Mouse (Mus musculus): ENCODE results near the gene Bclaf1.

The Bclaf1 gene

DNA sequence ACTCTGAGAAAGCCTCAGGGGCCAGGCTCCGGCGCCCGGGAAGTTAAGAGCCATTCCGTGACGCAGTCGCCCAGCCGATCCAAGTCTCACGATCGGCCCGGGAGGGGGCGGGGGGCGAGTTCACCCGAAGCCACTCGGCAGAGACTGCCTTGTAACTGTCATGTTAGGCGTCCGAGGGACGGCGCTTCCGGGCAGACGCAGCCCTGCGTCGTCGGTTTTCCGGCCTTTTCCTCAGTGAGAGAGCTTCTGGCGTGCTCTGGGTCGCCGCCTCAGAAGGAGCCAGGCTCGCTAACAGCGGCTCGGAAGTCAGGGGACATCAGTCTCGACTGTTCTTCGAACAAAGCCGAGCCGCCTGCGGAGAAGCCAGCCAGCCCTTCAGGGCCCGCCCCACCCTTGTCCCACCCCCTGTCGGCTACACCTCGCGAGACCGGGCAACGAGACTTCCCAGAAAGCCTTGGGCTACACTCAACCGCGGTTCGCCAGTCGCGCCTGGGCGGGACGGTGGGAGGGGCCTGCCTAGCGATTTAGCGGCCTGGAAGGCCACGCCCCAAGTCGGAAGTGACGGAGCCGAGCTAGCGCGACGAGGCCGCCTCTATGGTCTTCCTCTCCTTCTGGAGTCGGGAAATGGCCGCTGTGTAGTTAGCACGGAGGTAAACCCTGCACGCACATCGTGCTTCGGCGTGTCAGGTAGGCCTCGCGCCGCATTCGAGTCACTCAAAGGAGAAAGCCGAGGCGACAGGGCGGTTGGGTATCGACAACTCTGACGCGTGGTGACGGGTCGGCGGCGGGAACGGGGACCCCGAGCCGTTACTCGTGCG is at the start of gene Bclaf1:
TSS of gene Bclaf1 (plus strand) at position 552 of the 818 bp plus-strand sequence.
- peak; percentile 99 for DNase-seq (ENCODE audit: low spot score in 2 of 2)

DNA sequence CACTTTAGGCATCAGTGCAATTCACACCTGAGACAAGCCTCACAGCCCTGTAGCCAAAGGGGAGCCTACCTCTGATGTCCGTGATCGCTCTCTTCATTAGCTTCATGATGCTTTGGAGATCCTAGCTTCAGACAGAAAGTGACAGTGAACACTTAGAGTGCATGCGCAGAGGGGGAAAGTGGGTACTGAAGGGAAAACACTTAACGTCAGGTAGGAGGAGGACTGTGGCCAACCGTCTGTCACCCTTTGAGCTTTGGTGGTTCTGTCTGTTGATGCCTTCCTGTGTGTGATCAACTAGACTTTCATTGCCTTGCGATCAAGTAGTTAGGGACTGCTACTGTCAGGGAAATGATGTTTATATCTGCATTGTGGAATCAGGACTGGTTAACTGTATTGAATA is 49.4 kb upstream of the Bclaf1 start:
- DNase-seq (ENCODE audit: low spot score in 2 of 2), result no peak

DNA sequence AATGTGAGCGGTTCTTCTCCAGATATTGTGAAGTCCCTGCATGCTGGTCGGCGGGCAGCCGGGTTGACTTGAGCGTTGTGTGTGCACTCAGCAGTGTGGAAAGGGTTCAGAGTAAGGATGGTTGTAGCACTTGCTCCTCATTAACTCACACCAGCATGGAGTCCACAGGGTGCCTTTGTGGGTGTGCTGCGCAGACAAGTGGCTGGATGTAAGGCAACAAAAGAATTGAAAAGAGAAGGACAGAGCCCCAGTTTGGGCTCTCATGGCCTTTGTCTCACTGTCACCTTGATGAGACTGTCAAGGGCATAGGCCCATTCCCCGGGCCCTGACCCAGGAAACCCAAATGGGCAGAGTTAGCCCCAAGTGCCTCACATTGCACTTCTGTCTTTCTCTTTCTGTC is 47.8 kb upstream of the Bclaf1 start:
- DNase-seq (ENCODE audit: low spot score in 2 of 2), result no peak

DNA sequence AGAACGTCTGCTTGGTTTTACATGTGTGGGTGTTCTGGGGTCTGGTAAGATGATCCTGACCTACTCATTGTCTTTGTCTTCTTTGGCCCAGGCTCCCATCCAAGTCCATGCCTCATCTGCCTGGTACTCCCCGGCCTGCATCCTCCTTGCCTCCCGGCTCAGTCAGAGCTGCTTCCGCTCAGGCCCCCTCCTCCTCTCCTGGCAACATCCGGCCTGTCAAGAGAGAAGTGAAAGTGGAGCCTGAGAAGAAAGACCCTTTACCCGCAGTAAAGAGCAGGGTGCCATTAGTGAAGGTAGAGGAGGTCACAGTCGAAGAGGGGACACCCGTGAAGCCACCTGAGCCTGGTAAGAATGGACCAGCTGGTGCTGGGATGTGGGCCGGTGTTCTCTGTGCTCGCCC is 45.2 kb upstream of the Bclaf1 start:
- DNase-seq (ENCODE audit: low spot score in 2 of 2), result no peak

DNA sequence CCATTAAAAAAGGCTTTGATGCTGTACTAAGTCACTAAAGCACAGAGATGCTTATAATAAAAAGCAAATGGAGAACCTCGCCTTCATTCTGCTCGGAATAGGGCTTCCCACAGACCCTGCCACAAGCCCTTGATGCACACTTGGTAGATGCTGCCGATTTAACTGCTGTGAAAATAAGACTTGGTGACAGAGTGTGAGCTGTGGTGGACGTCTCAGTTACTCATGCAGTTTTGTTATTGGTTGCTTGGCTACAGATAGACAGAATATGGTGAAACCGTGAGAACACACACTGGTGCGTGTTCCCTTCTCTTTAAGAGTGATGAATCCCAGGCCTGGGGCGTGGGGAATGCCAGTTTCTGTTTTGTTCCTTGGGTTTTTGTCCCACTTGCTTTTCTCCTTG is 43.3 kb upstream of the Bclaf1 start:
- no peak for DNase-seq (ENCODE audit: low spot score in 2 of 2)

DNA sequence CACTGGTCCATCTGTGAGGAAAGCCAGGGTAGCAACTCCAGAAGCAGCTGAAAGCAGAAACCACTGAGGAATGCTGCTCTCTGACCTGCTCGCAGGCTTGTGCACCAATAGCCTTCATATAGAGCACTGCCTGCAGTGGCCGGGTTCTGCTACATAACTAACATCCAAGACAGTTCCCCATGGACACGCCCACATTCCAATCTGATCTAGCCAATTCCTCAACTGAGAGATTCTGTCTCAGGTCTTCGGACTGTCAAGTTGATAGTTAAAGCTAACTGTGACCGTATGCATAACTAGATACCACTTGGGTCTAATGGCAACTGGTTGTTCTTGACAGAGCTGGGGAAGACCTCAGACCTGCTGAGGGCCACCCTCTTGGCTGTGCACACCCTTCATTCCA is 39.9 kb upstream of the Bclaf1 start:
- no peak for DNase-seq (ENCODE audit: low spot score in 2 of 2)

DNA sequence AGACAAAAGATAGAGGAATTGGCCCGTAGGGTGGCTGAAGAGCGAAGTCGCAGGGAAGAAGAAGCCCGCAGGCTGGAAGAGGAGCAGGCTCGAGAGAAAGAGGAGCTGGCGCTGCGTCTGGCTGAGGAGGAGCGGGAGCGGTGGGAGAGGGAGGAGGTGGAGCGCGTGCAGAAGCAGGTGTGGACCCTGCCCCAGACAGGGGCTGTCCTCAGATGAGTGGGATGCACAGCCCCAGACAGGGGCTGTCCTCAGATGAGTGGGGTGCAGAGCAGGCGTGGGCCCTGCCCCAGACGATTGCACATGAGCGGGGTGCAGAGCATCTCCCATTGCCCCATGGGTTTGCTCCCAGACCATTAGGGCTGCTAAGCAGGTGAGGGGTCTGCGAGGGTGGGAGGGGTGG is 39.0 kb upstream of the Bclaf1 start:
- no peak for DNase-seq (ENCODE audit: low spot score in 2 of 2)

DNA sequence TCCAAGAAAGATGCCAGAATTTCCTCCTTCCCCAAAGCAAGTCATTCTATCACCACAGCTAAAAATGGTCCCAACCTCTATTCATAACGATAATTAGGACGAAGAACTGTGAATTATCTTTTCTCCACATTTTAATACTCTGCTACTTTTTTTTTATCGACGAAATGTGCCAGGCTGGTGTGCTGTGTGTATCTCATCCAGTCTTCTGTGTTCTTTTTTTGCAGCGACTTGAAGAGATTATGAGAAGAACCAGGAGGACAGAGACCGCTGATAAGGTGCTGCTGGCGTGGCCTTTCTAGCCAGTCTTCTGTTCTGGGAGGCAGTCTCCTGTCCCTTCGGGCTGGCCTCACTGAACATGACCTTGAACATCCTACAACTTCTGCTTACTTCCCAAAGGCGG is 38.2 kb upstream of the Bclaf1 start:
- no peak for DNase-seq (ENCODE audit: low spot score in 2 of 2)

DNA sequence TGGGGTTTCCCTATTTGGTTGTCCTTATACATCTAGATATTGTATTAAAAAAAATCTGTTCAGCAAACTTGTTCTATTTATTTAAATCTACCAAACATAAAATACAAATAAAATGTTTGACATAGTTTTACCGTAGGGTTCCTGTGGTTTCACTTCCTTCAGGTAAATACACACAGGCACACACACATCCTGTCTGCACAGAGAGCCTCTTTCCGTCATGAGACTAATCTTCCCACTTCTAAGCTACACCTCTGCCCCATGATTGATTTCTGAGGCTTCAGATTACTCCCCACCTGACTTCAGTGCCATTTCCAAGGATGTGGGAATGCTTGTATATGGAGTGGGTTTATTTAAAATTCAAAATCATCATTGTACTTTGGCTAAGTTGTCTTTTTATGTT is 30.8 kb upstream of the Bclaf1 start:
- no peak for DNase-seq (ENCODE audit: low spot score in 2 of 2)

DNA sequence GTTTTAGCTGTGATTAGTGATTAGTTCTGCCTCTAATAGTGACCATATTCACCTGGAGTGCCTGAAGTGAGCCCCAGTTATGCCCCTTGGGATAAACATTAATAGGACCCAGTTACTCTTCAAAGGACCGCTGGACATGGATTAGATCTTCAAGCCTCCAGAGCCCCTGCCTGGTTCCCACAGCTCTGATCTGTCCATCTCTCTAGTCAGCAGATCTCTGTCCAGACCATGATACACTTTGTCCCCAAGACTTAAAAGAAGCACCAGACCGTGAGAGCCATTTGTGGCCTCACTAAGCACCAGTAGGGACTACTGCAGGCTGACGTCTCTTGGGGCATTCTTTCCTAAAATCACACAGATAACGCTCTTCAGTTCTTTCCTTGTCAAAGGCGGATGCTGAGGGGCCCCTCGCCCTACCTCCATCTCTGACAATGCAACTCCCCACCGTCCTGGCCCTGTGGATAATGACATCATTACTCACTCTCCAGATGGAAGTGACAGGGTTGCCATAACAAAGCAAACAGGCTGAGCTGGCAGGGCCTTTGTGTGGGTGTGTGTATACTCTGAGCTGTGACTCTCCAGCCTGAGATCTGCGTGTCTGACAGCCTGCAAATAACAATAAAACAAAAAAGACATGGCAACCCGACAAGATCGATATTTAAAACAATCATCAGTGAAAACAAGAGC is 26.8 kb upstream of the Bclaf1 start:
- DNase-seq (ENCODE audit: low spot score in 2 of 2), result peak; percentile 31 to 39

DNA sequence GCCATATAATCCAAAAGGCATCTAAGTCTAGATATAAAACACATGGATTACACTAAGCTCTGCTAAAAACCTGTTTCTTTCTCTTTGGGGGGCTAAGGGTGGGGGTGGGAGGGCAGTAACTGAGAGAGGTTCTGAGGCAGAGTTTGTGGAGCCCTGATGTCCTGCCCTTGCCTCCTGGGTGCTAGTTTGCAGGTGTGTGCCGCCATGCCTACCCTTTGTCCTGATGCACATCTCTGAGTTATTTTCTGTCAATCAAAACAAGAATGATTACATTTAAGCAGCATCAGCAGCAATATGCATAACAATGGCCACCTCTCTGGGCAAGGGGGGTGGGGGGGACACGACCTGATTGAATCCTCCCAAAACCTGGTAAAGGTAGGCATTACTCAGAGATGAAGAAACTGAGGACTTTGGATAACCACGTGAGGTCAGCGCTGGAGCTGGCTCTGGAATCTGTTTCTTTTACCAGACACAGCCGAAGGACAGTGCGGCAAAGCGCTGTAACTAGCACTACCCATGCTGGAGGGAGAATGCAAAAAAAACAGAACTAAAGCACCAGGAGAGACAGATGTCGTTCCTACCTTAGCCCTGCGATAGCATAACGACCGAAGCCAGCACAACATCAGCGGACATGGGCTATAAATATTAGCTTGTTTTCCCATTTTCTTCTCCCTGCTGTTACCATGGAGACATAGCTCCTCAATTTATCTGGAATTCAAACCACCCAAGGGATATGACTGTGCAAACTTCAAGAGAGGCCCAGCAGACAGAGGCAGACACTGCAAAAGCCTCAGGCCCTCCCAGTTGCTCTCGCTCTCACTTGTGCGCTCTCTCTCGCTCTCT is 26.1 kb upstream of the Bclaf1 start:
- peak; percentile 33 to 53 for DNase-seq (ENCODE audit: low spot score in 2 of 2)

DNA sequence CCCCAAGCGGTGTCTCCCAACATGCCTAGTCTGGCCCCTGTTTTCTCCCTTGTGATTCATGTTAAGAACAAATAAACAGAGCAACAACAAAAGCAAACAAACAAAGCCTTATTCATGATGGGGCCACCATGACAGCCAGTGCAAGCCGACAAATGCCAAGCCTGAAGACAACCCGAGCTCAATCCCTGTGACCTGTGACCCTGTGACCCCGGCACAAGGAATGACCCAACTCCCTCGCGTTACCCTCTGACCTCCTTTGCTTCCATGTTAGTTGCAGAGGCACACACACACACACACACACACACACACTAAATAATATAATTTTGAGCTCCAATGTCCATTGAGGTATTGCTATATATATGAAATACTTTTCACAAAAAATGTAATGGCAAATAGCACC is 24.9 kb upstream of the Bclaf1 start:
- DNase-seq (ENCODE audit: low spot score in 2 of 2), result no peak

DNA sequence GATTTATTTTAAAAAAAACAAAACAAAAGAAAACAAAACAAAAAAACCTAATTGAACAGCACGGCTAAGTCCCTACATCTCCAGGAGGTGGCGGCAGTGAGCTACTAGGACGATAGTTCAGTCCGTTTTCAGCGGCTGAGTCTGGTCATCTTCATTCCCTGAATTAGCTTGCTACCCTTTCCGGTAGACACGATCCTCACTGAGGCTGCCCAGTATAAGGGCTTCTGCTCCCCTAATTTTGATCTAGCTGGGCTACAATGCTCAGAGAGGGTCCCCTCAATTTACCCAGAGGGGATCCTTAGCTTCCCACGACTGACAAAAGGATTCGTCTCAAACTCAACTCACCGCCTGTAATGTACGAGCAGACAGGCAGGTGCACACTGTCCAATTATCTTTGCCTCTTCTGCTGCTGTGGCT is 21.8 kb upstream of the Bclaf1 start:
- DNase-seq (ENCODE audit: low spot score in 2 of 2), result peak; percentile 41 to 67

DNA sequence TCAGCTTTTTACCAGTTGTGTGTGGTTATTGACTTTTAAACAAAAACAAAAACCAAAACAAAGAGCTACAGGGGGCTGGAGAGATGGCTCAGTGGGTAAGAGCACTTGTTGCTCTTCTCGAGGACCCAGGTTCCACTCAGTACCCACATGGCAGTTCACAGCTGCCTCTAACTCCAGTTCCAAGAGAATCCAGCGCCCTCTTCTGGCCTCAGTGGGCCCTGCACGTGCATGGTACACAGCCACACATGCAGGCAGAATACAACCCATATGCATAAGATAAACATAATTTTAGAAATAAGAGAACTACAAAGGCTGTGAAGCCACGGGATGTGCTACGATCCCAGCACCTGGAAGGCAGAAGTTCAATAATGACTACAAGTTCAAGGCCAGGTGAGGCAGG is 16.3 kb upstream of the Bclaf1 start:
- no peak for DNase-seq (ENCODE audit: low spot score in 2 of 2)

DNA sequence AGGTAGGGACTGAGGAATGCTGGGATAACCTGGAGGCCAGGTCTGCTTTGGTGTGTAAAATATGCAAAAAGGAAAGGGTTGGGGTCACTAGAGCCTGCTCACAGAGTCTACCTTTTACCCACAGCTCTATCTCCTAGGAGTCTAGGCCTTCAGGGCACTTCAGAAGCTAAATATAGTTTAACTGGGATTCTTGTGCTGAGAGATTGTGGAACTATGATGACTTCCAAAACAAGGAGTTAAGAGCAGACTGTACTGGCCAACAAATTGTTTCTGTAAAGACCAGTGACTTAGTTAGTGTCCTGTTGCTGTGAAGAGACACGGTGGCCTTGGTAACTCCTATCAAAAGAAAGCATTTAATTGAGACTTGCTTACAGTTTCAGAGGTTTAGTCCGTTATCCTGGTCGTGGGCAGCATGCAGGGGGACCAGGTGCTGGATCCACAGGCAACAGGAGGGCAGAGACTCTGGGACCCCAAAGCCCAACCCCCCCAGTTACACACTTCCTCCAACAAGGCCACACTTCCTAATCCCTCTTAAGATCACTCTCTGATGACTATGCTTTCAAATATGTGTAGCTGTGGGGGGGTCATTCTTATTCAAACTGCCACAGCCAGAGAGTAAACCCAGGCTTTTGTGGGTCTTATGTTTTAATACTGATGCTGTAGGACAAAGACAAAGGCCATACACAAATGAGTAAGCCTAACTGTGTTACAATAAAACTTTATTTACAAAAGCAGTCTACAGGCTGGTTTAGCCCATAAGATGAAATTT is 13.9 kb upstream of the Bclaf1 start:
- DNase-seq (ENCODE audit: low spot score in 2 of 2), result peak; percentile 17 to 46

DNA sequence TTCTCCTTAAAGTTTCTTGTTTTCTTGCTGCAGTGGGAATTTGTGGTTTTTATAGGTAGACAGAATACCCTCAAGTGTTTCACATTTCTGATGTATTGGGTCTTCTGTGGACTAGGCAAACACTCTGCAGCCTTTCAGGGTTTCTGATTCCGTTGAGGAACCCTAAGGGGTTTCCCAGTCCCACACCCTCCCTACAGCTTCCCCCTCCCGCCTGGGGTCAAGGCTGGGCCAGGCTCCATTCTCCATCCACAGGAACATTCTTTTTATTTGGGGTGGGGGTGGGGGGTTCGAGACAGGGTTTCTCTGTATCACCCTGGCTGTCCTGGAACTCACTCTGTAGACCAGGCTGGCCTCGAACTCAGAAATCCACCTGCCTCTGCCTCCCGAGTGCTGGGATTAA is 13.2 kb upstream of the Bclaf1 start:
- no peak for DNase-seq (ENCODE audit: low spot score in 2 of 2)

DNA sequence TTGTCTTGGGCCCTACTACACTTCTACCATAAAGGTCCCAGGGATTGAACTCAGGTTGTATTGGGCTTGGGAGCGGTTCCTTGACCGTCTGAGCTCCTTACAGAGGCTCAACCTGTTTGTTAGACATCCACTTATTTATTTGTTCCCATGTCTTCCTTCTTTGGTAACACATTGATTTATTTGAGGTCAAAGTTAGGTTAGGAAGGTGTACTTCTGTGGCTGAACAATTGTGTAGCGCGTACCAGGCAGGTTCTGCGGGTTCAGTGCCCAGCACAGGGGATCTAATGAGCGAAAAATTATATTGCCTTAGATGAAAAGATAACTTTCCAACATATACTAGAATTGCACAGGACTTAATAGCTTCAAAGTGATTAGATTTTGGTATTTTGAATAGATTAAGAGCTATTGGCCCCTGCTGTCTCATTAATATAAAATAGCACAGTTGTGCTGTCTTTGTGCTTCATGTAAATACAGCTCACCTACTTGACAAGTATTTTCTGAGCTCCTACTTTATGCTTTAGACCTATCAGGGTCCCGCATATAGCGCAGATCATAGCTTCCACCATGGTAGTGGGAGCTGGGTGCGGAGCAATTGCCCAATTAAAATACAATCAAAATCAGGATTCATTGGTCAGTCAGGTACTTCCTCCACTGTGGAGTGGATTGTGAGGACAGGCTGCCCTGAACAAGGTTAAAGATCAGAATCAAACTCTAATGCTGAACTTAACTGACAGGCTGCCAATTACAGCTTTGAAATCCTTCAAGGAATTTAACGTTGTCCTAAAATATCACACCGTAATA is 1.1 kb upstream of the Bclaf1 start:
- DNase-seq (ENCODE audit: low spot score in 2 of 2), result no peak

DNA sequence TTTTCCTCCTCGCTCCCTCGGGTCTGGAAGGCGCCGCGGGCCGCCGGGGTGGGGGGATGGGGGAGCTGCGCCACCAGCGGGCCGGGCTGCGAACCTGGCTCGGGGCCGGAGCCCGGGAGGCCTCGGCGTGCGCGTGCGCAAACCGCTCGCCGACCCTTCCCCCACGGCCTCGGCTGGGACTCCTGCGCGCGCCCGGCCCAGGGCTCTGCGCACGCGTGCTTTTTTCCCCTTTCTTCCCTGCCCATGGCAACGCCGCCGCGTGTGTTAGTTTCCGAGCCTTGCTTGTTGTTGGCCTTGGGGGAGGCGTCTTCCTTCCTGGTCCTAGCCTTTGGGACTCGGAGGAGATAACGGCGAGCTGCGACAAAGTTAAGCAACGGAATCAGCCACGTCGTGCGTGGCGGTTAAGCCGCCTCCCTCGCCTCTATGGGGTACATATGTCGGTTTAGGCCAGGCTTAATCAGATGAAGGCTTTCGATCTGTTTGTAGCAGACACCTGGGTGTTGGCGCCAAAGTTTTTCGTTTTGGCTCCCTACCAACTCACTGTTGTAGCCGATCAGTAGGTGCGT is 550 bp downstream of the Bclaf1 start:
- peak; percentile 89 to 91 for DNase-seq (ENCODE audit: low spot score in 2 of 2)

DNA sequence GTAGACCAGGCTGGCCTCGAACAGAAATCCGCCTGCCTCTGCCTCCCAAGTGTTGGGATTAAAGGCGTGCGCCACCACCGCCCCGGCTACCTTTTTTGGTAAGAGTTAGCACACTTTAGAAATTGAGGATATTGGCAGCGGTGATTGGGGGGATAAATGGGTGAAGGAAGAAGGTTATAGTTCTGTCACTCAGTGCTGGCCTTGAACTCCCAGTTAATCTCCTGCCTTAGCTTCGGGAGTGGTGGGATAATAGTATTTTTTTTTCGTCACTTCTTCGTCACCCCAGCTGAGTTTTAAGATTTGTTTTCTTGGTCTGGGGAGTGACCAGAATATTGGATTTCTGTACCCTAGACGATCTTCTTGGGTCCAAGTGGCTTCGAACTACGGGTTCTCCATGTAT is 1.2 kb downstream of the Bclaf1 start:
- no peak for DNase-seq (ENCODE audit: low spot score in 2 of 2)

DNA sequence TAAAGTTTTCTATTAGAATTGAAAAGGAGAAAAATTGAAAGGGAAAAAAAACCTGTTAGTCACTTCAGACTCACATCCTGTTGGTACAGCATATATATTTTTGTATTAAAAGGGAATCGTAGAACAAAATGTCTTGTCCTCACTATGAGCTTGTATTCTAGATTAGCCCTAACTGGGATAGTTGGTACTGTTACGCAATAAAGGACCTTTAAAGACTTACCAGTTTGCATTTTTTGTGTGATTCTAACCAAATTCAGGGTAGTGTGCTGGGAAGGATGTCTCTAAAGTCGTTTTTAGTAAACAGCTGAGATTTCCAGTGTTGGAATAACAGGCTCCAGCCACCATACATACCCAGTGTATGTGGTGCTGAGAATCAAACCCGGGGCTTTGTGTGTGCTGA is 1.7 kb downstream of the Bclaf1 start:
- no peak for DNase-seq (ENCODE audit: low spot score in 2 of 2)

DNA sequence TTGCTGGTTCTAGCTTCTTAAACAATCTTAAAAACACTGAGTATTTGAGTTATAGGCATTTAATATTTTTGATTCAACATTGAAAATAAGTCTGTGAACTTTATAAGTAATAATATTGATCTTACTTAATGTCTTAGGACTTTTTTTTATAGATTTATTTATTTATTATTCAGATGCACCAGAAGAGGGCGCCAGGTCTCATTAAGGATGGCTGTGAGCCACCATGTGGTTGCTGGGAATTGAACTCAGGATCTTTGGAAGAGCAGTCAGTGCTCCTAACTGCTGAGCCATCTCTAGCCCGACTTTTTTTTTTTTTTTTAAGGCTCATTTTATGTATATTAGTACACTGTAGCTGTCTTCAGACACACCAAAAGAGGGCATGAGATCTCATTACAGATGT is 2.5 kb downstream of the Bclaf1 start:
- DNase-seq (ENCODE audit: low spot score in 2 of 2), result no peak
